Mouse (Mus musculus): ENCODE data around the gene Stx16. TPM values are rescaled to one million over a fixed set of nuclear protein-coding genes. Genes with fewer than 3 reads are reported as not detected.

Stx16 gene
- polyA plus RNA-seq, 1 experiment: 20.2 TPM

- Histone ChIP-seq H3K4me1 (ENCODE audit: control insufficient read depth, insufficient read depth, insufficient read length, low read length) (no peaks in the 10 kb centered on the region), H3K27ac (replicated peaks; ENCODE audit: low read depth, low read length) (no peak overlapping the region), H3K4me3 (ENCODE audit: insufficient read depth, low read depth, low read length) (no peak overlapping the region)
These were observed 8.2 kb upstream of the Stx16 start for GRCm38 (mm10) chr2:174067793-174068419.

- no peak overlapping the region for H3K4me3 ChIP-seq (ENCODE audit: insufficient read depth, low read depth, low read length)
- no peaks in the 10 kb centered on the region for H3K4me1 ChIP-seq (ENCODE audit: control insufficient read depth, insufficient read depth, insufficient read length, low read length)
- H3K27ac ChIP-seq (replicated peaks; ENCODE audit: low read depth, low read length): no peak overlapping the region
These were observed 6.5 kb upstream of the Stx16 start for GRCm38 (mm10) chr2:174069532-174070049.

DNA sequence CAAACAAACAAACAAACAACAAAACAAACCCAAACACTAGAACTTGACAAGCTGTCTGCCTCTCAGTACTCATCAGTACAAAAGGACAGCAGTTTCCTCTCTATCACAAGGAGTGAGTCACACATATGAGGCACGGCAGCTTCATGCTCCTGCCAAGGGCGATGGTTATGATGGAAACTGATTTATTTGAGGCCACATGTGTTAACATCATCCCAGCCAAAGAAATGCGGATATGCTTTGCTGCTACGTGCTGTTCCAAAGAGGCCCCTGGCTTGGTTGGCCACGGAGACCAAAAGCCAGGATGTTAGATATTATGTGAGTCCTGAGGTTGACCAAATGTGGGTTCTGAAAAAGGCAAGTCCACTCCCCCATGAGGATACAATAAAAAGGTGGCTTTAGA is 4.7 kb upstream of the Stx16 start:
- Histone ChIP-seq H3K4me3 (ENCODE audit: insufficient read depth, low read depth, low read length) (no peak overlapping the region), H3K4me1 (ENCODE audit: control insufficient read depth, insufficient read depth, insufficient read length, low read length) (peaks cover 5% of the 10 kb centered on the region), H3K27ac (replicated peaks; ENCODE audit: low read depth, low read length) (no peak overlapping the region)

- H3K4me3 ChIP-seq (ENCODE audit: insufficient read depth, low read depth, low read length): no peak overlapping the region
- H3K4me1 ChIP-seq (ENCODE audit: control insufficient read depth, insufficient read depth, insufficient read length, low read length): peaks cover 9% of the 10 kb centered on the region
- H3K27ac ChIP-seq (replicated peaks; ENCODE audit: low read depth, low read length): no peak overlapping the region
These were observed 2.8 kb upstream of the Stx16 start for GRCm38 (mm10) chr2:174073156-174073790.

GRCm38 (mm10) chr2:174074621-174075020 is 1.5 kb upstream of the Stx16 start:
- Histone ChIP-seq H3K4me3 (ENCODE audit: insufficient read depth, low read depth, low read length) (peak overlapping the region; percentile 35; the same call in 1 of the 2 replicates), H3K4me1 (ENCODE audit: control insufficient read depth, insufficient read depth, insufficient read length, low read length) (peaks cover 9% of the 10 kb centered on the region), H3K27ac (replicated peaks; ENCODE audit: low read depth, low read length) (no peak overlapping the region)

DNA sequence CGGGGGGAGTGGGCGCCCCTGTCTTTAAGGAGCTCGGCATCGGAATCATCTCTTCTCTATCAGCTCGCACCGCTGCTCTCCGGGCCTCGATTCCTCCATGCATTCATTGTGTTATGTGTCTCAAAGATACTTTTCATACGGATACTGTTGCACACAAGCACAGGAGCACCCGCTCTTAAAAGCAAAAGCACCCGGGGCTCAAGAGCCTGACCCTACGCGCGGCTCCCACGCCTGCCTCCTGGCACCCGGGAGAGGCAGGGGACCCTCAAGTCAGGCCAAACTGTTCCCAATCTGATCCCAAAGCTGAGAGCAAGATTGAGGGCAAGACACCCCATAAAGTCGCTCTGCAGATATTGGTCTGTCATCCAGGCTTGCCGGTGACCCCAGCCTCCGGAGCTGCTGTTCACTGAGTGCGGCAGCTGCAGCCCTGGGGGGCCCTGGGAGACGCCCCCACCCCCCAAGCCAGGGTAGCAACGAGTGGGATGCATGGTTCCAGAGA is 987 bp upstream of the Stx16 start:
- no peak overlapping the region; the same call in 1 of the 2 replicates for H3K27ac ChIP-seq (replicated peaks; ENCODE audit: low read depth, low read length)
- H3K4me3 ChIP-seq (ENCODE audit: insufficient read depth, low read depth, low read length): peak overlapping the region; percentile 35
- H3K4me1 ChIP-seq (ENCODE audit: control insufficient read depth, insufficient read depth, insufficient read length, low read length): peaks cover 9% of the 10 kb centered on the region

DNA sequence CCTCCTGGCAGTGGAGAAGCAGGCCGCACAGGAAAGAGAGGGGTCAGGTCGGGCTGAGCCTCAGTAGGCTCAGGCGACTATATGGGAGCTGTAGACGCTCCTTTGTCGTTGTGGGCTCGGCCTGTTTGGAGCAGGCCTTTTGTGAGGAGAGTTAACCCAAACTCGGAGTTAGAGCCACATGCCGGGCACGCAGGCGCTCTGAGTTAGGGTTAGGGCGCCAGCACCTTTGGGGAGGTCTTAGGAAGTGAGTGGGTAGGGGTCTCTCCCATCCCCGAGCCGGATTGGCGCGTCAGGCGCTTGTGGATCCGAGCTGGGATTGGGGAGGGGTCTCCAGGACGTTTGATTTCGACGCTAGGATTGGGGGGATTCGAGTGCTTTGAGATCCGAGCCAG is 321 bp downstream of the Stx16 start:
- H3K4me3 ChIP-seq (ENCODE audit: insufficient read depth, low read depth, low read length): peak overlapping the region; percentile 81
- peaks cover 9% of the 10 kb centered on the region for H3K4me1 ChIP-seq (ENCODE audit: control insufficient read depth, insufficient read depth, insufficient read length, low read length)
- peak overlapping the region; percentile 35 for H3K27ac ChIP-seq (replicated peaks; ENCODE audit: low read depth, low read length)

DNA sequence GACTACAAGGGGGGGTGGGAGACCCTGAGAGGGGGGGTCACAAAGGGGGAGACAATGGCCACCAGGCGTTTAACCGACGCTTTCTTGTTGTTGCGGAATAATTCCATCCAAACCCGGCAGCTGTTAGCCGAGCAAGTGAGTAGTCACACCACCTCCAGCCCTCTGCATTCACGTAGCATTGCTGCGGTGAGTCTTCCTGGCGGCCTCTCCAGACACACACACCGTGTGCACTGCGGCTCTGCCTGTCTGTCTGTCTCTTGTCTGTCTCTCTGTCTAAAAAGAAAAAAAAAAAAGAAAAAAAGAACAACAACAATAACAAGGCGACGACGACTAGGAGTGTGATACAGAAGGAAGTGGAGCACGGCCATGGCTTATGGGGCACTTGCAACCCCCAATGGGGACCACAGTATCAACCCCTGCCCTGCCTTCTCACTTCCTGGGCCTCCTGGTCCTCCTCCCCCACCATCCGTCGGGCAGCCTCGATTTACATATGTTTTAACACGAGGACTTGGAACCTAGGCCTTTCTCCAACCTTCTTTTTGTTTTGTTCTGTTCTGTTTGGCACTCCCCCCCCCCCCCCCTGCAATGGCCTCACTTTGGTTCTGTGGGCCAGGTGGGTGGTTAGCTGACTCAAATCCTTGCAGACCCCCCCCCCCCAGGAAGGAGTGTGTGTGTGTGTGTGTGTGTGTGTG is 1.0 kb downstream of the Stx16 start:
- H3K27ac ChIP-seq (replicated peaks; ENCODE audit: low read depth, low read length): peak overlapping the region; percentile 35; the same call in 1 of the 2 replicates
- peak overlapping the region; percentile 81 for H3K4me3 ChIP-seq (ENCODE audit: insufficient read depth, low read depth, low read length)
- H3K4me1 ChIP-seq (ENCODE audit: control insufficient read depth, insufficient read depth, insufficient read length, low read length): peaks cover 9% of the 10 kb centered on the region

DNA sequence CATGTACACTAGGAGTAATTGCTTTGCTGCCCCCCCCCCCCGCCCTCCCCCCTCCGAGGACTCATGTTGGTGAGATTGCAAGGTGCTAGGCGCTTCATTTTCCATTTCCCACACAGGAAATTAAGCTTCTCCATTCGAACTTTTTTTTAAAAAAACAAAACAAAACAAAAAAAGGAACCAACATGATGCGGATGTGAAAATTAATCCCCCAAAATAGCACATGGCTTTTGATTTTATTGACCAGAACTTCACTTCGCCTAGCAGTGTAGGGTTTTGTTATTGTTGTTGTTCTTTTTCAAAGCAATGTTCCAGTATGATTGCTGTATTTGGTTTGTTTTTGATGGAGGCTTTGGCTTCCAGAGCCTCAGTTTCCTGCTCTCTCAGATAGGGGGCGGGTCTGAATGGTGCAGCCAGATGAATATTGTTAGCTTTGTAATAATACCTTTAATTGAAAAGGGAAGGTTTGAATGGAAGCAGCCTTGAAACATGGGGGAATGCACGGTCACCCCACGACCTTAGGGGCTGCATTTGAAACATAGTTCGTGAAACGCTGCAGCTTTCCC is 1.7 kb downstream of the Stx16 start:
- Histone ChIP-seq H3K4me3 (ENCODE audit: insufficient read depth, low read depth, low read length) (peak overlapping the region; percentile 81), H3K4me1 (ENCODE audit: control insufficient read depth, insufficient read depth, insufficient read length, low read length) (peaks cover 9% of the 10 kb centered on the region), H3K27ac (replicated peaks; ENCODE audit: low read depth, low read length) (no peak overlapping the region)

DNA sequence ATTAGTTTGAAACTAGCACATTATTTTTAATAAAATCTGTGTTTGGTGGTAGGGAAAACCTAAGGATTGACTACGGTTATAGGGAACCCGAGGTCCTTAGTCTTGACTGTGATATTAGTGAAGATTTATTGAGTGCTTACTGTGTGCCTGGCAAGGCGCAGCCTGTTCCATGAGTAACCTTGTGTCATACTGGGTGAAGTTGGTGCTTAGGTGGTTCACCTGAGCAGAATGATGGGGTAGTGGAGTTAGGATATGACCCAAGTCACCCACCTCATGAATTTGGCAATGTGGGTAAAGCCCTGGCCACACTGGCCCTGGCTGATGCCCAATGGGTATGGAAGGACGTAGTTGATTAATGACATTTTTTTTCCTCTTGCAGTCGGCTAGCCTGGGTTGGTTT is 5.7 kb downstream of the Stx16 start:
- peaks cover 4% of the 10 kb centered on the region; the same call in 1 of the 2 replicates for H3K4me1 ChIP-seq (ENCODE audit: control insufficient read depth, insufficient read depth, insufficient read length, low read length)
- H3K27ac ChIP-seq (replicated peaks; ENCODE audit: low read depth, low read length): no peak overlapping the region
- H3K4me3 ChIP-seq (ENCODE audit: insufficient read depth, low read depth, low read length): no peak overlapping the region

DNA sequence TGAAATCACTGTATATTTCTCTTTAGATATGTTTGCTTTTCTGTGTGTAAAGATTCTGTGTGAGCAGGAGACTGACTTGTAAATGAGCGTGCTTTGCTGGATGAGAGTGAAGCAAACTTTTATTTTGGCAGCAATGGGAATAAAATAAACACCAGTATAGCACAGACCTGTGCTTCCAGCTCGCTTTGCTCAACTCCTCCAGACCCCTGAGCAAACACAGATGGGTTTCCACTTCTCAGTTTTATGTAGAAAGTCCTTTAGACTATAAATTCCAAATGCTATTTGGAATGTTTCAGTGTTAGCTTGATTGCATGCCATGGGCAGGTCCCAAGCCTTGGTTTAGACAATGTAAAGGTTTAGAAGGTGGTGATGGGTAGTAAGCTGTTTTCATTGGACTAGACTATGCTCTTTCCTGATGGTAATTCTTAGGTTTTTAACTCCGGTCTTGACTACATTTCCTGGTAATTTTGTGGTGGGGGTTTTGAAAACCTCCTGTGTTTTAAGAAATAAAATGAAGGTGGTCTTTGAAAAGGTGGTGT is 6.3 kb downstream of the Stx16 start:
- H3K27ac ChIP-seq (replicated peaks; ENCODE audit: low read depth, low read length): no peak overlapping the region
- no peak overlapping the region for H3K4me3 ChIP-seq (ENCODE audit: insufficient read depth, low read depth, low read length)
- H3K4me1 ChIP-seq (ENCODE audit: control insufficient read depth, insufficient read depth, insufficient read length, low read length): peaks cover 4% of the 10 kb centered on the region; the same call in 1 of the 2 replicates

GRCm38 (mm10) chr2:174095086-174095485 is 19.0 kb downstream of the Stx16 start:
- no peak overlapping the region for H3K27ac ChIP-seq (replicated peaks; ENCODE audit: low read depth, low read length)
- no peak overlapping the region for H3K4me3 ChIP-seq (ENCODE audit: insufficient read depth, low read depth, low read length)

DNA sequence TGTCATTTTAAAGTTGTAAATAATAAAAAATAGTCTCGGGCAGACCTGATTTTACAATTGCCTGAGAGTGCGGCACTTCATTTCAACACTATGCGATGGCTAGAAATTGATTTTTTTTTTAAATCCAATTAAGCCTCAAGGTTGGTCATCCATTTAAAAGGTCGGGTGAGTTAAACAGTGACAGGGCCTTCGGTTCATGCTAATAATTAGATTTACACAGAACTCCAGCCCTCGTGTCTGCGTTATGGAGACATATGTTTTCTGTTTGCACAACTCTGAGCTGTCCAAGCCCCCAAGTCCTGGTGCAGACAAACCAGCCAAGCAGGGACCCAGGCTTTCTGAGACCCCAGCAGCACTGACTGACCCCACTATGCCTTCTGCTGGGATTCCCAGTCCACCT is 26.3 kb downstream of the Stx16 start:
- Histone ChIP-seq H3K27ac (replicated peaks; ENCODE audit: low read depth, low read length) (no peak overlapping the region), H3K4me3 (ENCODE audit: insufficient read depth, low read depth, low read length) (no peak overlapping the region), H3K4me1 (ENCODE audit: control insufficient read depth, insufficient read depth, insufficient read length, low read length) (no peaks in the 10 kb centered on the region)

More at GRCm38 (mm10) chr2:174095086-174095485, 19.0 kb downstream of the Stx16 start:
- no peaks in the 10 kb centered on the region for H3K4me1 ChIP-seq (ENCODE audit: control insufficient read depth, insufficient read depth, insufficient read length, low read length)

DNA sequence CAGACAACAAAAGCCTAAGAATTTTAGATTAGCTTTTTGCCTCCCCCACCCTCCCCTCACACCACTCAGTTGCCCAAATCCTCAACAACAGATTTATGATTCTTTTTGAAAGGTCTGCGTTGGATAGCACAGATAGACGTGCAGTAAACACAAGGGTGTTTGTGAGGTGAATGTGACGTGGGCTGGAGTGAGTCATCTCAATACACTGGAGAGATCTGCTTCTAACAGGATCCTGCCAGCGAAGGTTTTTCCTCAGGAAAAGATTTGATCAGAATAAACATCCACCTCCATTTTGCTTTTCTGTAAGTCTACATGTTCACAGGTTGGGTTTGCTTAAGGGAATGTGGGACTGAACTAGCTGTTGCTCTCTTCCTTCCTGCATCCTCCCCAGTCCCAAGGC is 27.4 kb downstream of the Stx16 start:
- H3K4me3 ChIP-seq (ENCODE audit: insufficient read depth, low read depth, low read length): no peak overlapping the region
- H3K4me1 ChIP-seq (ENCODE audit: control insufficient read depth, insufficient read depth, insufficient read length, low read length): no peaks in the 10 kb centered on the region
- H3K27ac ChIP-seq (replicated peaks; ENCODE audit: low read depth, low read length): no peak overlapping the region

- Histone ChIP-seq H3K4me3 (ENCODE audit: insufficient read depth, low read depth, low read length) (no peak overlapping the region), H3K4me1 (ENCODE audit: control insufficient read depth, insufficient read depth, insufficient read length, low read length) (peaks cover 5% of the 10 kb centered on the region; the same call in 1 of the 2 replicates), H3K27ac (replicated peaks; ENCODE audit: low read depth, low read length) (no peak overlapping the region)
These were observed 31.3 kb downstream of the Stx16 start for GRCm38 (mm10) chr2:174107375-174107774.
